Mouse (Mus musculus) frontal cortex, postnatal 10 days (tissue): ENCODE results near the gene Lrrc23.
"Not testable (repeated sequence)": the region's sequence is repeated elsewhere in the genome, so short reads cannot be mapped to it uniquely, and the experiment has no call there.

Experiments
- DNase-seq, 2 experiments: peaks; one replicate each; pipeline ENCODE4 v3.0.0; 2022; ENCODE audit warnings: low spot score in 2 of 2, mixed read lengths in 1 of 2

Gene Lrrc23

DNA sequence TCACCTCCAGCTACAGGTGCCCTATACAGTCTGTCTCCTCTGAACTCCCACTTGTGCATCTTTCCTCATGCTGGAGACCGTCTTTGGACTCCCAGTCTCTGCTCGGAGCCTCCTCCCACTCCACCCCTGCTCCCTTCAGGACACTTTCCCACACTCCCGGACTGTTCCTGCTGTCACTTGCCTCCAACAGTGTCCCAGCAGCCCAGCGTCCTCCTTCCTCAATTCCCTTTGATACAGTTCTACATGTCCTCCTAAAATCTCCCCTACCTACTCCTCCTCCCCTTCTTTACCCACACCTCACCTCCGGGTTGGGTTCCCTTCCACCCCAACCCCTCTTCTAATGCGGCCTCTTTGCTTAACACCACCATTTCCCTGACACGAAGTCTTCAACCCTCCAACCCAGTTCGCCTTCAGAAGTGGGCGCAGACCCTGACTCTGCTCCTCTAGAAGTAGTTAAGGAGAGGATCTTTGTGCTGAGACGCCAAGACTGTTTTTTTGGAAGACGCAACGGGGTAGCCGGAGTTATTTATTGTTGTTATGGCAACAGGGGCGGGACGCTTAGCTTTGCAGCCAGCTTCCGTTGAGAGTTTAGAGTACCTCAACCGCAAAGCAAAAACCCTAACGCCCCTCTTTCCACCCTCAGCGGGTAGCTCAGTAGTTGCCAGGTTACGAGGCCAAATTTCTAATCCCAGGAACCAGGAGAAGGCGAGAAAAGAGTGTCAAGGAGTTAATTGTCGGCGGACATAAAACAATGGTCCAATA is at the start of gene Lrrc23:
Gene Lrrc23 (minus strand): TSS at position 506 of the 762 bp plus-strand sequence.
- no peak for DNase-seq

DNA sequence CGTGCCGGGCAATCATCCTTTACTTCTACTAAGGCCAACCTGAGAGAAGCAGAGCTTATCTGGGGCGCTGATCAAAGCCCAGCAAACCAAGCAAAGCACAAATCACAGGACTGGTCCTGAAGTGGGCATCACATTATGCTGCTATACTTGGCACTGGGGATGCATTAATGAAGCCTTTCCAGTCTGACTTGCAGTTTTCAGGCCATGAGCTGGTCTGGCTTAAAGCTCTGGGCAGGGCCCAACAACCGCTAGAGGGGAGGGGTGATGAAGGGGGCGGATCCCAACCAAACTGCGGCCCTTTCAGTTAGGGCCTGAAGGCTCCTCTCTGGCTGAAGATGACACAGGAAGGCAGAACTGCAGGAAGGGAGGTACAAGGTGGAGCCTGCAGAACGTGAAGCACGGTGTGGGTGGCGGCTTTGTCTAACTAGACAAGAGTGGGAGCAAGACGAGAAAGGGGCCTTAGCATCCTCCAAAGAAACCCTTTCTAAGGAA is 48.6 kb upstream of the Lrrc23 start:
- DNase-seq = peak in 1 of 2 experiments; percentile 45

DNA sequence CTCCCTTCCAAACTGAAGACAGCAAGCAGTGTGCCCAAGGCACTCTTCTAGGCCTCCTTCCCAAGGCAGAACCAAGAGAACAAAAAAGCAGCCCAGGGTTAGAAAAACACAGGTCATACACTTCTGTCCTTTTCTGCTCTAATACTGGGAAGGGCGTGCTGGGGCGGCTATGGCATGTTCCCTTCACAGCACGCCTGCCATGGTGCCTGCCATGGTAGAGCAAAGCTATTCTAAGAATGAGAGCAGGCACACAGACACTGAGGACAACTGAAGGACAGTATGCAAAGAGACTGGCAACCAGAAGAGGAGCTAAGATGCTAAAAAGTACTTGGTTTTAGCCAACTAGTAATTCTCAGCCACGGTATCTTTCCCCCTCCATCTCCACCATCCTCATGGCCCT is 42.5 kb upstream of the Lrrc23 start:
- no peak for DNase-seq

DNA sequence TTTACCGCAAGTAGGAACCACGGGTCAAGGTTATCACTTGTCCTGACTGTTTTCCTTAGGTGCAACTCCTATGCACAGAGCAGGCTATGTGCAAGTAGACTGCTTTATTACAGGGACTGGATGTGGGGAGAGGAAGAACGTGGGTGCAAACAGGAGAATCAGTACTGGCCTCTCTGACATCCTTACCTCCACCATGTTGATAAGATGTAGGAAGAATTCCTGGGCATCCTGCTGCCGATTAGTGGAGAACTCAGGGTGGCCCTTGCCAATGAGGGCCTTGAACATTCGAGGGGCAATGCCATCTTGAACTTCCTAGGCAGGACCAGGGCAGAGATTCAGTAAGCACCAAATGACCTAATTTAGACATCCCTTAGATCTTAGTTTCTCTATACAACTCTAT is 41.4 kb upstream of the Lrrc23 start:
- DNase-seq = no peak

DNA sequence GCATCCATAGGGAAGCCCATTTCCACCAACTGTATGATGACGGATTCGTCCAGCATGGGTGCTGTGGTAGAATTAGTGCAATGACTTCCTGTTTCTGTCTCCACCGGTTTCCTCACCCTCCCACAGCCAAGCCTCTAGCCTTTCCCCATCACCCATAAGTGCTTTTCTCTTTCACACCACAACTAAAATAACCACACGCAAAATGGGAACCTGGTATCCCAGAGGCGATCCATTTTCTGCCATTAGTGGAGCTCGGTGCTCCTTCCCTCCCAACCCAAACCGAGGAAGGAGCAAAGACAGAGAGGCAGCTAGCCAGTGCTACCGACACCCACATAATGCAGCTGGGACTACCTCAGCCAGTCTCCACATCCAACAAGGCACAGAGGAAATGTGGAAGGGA is 38.4 kb upstream of the Lrrc23 start:
- DNase-seq = no peak

DNA sequence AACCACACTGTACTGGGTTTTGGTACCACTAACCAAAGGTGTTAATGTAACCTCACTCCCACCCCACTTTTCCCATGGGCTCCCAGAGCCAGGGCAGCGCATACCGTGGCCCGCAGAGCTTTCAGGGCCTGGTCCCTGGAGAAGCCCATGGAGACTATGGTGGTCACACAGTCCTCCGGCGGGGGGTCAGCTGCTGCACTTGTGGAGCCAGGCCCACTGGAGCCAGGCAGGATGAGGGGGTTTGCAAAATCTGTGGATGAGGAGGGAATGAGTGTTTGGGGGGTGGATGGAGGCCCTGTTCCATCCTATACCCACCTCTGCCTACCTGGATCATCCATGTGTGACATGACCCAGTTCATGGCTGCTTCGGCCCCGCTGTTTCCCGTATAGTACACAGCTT is 38.0 kb upstream of the Lrrc23 start:
- DNase-seq = no peak

DNA sequence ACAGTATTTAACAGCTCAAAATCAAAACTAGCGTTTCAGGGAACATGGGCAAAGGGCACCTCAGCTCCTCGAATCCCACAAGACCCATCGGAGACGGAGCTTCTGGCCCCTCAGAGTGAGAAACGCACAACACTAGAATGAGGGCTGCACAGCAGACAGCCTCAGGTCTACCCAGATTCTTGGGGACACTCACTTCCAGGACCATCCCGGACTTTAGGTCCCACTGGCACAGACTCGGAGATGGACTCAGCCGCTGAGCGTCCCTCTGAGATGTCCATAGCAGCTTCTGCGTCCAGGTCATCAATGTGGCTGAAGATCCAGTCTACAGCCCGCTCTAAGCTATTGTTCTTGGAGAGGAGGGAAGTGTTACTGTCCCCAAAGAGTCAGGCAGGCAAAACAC is 37.6 kb upstream of the Lrrc23 start:
- DNase-seq = no peak

DNA sequence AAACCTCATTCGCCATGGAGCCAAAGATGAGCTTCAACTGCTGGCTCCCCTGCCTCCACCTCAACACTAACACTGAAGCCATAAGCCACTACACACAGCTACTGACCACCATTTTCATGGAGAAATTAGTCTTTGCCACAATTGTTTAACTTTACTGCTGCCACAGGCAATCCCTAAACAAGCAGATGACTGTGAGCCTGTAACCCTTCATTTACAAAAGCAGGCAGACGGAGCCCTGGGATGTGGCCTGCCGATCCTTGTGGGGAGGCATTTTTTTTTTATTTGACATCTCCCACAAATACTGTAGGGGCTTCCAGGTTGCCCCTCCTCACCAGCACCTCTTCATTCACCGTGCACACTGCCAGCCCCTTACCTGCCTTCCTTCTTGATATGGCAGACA is 37.1 kb upstream of the Lrrc23 start:
- no peak for DNase-seq

DNA sequence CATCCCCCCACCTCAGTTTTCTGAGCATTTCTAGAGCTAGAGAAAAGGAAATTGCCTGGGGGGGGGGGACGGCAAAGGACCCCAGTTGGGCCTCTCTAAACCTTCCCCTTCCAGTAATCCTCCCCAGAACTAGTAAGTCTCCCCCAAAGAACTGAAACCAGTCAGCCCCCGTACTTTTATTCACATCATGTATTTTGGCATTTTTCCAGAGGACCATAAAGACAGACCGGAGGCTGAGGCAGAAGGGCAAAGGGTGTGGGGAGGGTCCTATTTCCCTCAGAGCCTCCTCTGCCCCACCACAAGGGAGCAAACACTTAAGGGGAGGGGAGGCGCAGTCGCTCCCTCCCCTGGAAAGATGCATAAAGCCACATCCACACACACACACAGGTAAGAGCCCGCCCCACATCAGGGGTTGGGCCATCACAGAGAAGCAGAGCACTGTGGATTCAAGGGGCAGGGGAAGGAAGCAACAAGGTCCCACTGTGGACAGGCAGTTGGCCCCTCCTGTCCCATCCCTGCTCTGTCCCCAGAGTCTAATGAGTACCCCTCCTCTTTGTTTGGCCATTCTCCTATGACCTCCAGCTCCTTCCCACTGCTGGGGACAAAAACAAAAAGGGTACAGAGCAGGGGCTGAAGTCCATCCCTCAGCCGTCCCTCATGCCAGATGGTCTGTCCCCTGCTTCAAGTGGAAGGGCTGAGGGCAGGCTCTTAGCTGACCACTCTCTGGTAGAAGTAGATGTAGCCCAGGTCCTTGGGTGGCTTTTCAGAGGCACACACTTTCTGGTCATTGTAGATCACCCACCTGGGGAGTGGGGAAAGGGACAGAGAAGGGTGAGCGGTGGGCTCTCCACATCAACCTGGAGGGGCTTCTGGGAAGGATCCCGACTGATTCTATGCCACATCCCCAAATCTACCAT is 35.6 kb upstream of the Lrrc23 start:
- no peak for DNase-seq

DNA sequence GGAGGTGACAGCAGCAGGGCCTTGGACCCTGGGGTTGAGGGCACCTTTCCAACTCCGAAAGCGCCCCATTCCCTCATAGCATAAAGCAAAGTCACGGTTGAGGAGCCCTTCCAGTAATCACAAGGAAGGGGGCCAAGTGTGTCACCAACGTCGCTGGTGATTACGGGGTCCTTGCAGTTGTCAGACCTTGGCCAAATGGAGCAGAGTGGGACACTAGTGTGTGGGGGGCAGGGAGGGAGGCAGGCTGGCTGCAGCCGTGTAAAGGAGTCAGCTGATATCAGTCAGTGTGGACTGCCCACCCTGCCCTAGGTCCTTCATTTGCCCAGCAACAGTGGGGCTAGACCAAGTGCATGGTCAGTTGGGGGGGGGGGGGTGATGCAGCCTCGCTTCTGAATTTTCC is 34.9 kb upstream of the Lrrc23 start:
- peak in 1 of 2 experiments; percentile 65 for DNase-seq

DNA sequence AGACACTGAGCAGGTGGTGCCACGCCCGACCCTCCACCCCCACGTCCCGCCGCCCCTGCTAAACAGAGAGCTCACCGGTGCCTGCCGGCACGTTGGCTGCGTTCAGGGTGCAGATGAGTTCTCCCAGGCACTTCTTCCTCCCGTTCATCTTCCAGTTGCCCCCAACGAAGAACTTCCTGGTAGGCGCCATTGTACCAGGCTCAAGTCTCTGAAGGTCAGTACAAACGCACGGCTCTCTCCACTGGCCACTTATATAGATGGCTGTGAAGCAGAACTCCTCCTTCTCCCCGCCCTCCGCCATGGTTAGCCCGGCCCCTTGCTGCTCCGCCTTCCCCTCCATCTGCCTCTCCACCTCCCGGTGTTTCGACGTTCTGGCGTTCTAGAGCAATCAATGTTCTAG is 34.4 kb upstream of the Lrrc23 start, which contains the start of gene Tpi1:
Gene Tpi1 (minus strand): TSS at position 364 of the 400 bp plus-strand sequence.
- DNase-seq = peak; percentile 84 to 86

DNA sequence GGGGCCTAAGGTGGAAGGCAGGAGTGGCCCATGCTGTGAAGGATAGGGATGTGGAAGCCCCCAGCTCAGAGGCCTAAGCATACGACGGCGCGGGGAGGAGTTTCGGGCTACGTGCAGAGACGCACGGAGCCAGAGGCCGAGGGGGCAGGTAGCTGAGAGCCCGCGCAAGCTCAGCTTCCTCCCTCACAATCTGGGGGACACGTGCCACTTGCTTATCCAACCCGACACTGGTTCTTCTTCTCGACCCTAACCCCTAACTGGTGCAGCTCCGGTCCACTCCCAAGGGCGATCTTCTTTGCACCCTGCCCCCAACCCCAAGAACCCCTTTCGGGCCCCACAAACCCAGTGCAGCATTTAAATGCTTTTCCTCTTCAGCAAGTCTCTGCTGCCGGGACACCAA is 34.0 kb upstream of the Lrrc23 start:
- DNase-seq = peak; percentile 71 to 73

DNA sequence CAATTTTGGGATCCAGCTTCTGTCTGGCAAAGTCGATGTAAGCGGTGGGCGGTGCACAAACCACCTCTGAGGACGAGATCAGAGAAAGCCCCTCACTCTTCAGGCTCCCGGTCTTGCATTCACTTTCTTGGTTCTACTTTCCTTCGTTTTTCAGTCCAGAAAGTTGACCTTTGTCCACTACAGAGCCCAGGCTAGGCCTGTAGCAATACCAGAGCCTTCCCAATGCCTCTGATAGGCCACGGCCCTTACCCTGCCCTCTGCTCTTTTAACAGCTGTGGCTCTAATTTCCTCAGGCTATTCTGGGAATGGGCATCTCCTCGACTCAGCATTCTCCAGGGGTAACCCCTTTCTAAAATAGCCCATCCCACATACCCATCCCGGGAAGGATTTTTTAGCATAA is 33.3 kb upstream of the Lrrc23 start:
- no peak for DNase-seq

DNA sequence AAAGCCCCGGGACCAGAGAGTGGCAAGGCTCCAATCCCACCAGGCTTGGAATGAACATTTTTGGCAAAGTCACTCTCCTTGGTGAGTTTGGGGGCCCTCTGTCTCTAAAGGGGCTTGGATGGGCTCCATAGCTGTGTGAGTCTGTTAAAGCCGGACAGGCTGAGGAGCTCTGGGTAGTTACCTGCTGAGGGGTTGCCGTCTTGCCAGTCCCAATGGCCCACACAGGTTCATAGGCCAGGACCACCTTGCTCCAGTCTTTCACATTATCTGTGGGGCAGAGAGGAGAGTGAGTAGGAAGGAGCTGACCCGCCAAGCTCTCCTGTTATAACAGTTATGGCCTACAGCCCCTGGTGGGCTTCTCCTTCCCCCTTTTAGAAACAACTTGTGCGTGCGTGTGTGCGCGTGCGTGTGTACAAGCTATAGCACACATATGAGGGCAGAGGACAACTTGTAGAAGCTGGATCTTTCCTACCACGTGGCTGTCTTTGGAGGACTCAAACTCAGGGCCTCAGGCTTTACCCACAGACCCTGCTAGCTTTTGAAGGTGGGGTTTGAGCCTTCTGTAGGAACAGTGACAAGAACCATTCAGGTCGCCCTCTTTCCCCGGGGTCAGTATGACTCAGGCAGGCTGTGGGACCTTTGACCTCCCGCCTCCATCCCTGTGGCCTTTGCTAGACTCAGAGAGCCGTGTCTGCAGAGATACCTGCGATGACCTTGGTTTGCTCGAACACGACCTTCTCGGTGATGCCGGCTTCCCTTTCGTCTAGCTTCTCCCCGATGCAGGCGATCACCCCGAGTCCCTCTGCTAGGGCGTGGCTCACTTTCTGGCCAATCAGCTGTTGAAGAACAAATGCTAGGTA is 32.4 kb upstream of the Lrrc23 start:
- no peak for DNase-seq

DNA sequence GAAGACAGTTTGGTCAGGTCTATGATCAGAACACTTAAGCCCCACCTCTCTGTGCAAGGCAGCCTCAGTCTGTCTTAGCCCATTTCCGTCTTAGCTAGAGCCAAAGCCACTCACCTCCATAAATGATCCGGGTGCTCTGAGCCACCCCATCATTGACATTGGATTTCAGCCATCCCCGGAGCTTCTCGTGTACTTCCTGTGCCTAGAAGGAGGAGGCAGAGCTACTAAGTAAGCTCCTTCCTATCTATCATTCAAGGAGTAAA is 31.8 kb upstream of the Lrrc23 start:
- no peak for DNase-seq

DNA sequence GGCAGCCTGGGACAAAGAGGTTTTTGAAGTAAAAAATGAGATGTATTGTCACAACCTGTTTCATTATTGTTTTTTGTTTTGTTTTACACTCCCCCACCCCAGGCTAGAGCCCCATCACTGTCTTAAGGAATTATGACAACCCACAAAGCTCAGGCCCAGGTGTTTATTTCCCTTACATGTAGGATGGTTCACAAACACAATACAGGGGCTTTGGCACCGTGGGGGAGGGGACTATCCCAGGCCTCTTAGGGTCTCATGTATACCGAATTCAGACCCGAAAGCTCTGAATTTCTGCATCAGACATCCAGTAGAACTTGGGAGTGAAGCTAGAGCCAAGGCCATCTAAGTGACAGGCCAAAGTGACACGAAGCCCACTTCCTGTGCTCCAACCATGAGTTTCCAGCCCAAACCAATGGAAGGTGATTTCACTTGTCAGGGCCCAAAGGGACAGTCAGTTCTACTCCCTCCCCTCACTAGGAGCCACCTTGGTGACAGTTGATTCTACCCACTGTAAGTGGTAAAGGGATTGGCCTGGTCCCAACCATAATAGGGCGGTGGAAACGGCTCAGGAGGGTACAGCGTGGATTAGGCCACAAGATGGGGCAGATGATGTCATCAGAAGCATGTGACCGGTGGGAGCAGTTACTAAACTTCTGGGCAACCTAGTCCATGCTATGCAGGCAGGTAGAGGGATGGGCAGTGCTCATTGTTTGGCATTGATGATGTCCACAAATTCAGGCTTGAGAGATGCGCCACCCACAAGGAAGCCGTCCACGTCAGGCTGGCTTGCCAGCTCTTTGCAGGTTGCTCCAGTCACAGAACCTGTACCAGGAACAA is 31.3 kb upstream of the Lrrc23 start:
- not testable (repeated sequence) for DNase-seq

DNA sequence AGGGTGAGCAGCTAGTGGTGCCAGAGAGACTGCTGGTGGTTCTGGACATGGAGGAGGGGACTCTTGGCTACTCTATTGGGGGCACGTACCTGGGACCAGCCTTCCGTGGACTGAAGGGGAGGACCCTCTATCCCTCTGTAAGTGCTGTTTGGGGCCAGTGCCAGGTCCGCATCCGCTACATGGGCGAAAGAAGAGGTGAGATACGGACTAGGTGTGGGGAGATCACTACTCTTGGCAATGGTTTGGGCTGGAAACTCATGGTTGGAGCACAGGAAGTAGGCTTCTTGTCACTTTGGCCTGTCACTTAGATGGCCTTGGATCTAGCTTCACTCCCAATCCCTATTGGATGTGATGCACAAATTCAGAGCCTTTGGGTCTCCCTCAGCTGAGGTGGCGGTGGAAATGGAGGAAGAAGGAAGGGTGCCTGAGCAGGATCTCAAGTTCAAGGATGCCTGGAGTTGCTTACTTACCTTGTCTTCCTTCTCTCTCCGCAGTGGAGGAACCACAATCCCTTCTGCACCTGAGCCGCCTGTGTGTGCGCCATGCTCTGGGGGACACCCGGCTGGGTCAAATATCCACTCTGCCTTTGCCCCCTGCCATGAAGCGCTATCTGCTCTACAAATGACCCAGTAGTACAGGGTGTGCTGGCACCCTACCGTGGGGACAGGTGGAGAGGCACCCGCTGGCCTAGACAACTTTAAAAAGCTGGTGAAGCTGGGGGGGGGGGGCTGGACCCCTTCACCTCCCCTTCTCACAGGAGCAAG is 30.4 kb upstream of the Lrrc23 start:
- no peak for DNase-seq

DNA sequence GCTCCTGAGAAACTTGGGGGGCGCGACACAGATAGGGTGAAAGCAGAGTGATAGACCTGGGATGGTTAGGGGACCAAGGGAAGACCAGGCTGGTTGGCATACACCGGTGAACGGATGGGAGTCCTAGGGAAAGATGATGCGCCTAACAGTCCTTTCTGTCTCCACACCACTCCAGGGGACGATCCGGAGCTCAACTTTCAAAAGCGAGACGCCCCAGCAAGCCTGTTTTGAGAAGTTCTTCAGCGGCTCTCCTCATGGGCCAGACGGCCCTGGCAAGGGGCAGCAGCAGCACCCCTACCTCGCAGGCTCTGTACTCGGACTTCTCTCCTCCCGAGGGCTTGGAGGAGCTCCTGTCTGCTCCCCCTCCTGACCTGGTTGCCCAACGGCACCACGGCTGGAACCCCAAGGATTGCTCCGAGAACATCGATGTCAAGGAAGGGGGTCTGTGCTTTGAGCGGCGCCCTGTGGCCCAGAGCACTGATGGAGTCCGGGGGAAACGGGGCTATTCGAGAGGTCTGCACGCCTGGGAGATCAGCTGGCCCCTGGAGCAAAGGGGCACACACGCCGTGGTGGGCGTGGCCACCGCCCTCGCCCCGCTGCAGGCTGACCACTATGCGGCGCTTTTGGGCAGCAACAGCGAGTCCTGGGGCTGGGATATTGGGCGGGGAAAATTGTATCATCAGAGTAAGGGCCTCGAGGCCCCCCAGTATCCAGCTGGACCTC is 29.7 kb upstream of the Lrrc23 start:
- peak; percentile 62 to 73 for DNase-seq

DNA sequence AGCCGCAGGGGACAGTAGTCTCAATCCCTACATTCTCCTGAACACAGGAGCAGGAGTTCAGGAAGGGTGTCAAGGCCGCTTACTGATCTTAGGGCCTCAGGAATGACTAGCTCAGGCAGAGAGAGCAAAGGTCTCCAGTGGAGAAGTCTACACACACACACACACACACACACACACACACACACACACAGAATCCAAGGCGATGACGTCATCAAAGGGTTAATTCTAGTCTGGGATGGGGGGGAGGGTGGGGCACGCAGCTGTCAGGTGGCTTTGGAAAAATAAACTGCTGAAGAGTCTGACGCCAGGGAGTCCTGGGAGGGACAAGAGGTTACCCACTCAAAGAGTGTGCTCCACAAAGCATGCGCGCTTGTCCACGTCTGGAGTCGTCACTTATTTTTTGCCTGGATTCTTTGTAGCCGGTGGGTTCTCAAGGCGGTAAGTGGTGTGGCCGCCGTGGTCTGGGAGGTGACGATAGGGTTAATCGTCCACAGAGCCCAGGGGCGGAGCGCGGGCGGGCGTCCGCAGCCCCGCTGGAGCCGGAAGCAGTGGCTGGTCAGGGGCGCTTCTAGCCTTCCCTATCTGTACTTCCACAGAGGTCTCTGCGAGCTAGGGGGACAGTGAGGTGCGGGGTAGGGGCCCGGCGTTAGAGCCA is 29.0 kb upstream of the Lrrc23 start, which contains the start of gene Spsb2:
Gene Spsb2 (plus strand): TSS at position 304 of the 655 bp plus-strand sequence.
- DNase-seq = peak; percentile 65
